Mouse (Mus musculus) liver, embryonic 14.5 days (tissue): ENCODE measurements around the gene Dot1l. TPM values are rescaled to one million over a fixed set of nuclear protein-coding genes. Genes with fewer than 3 reads are reported as not detected.

Source experiments
- ATAC-seq: fragments of 200-750 bp; cut with Nextera tagmentation; 2 replicates; pipeline ENCODE4 v1.8.0; 2017; ENCODE audit warnings: moderate number of reproducible peaks, mild to moderate bottlenecking, moderate library complexity; ENCODE audit not compliant: insufficient read depth
- DNase-seq, 3 experiments: peaks; one replicate each; pipeline ENCODE4 v3.0.0-alpha.2; 2012 to 2013; ENCODE audit warnings: low read depth in 3 of 3, low spot score in 3 of 3
- H3K27ac ChIP-seq: fragments of 300-500 bp; sonication (generic); 2 replicates; pipeline ENCODE4 v1.5.1; 2014; ENCODE audit warnings: moderate library complexity, mild to moderate bottlenecking, control low read depth, inconsistent platforms
- H3K27me3 ChIP-seq: fragments of 300-500 bp; sonication (generic); 2 replicates; pipeline ENCODE4 v1.6.1; 2014; ENCODE audit warnings: mild to moderate bottlenecking, low read length, moderate library complexity; ENCODE audit not compliant: control insufficient read depth, insufficient read depth
- H3K36me3 ChIP-seq: fragments of 300-500 bp; sonication (generic); replicated peaks from 2 replicates; pipeline ENCODE4 v1.6.1; 2014; ENCODE audit warnings: low read depth; ENCODE audit not compliant: control insufficient read depth, insufficient read depth
- H3K4me1 ChIP-seq, 2 experiments: fragments of 200-500 bp in 1 of 2; fragments of 300-500 bp in 1 of 2; sonication (generic) in 1 of 2; replicated peaks; 2 replicates each; pipeline ENCODE4 v1.6.1; 2012 to 2014; ENCODE audit warnings: antibody characterized with exemption in 1 of 2, inconsistent platforms in 1 of 2, low read length in 1 of 2; ENCODE audit not compliant: control insufficient read depth in 2 of 2, insufficient read depth in 2 of 2
- H3K4me2 ChIP-seq: fragments of 300-500 bp; sonication (generic); 2 replicates; pipeline ENCODE4 v1.6.1; 2014; ENCODE audit warnings: low read depth, mild to moderate bottlenecking, control low read depth, moderate library complexity
- H3K4me3 ChIP-seq, 2 experiments: fragments of 200-500 bp in 1 of 2; fragments of 300-500 bp in 1 of 2; sonication (generic) in 1 of 2; 2 replicates each; pipeline ENCODE4 v1.5.1; 2012 to 2014; ENCODE audit warnings: low read depth in 2 of 2, low read length in 2 of 2, mild to moderate bottlenecking in 2 of 2, control low read depth in 1 of 2, inconsistent platforms in 1 of 2, moderate library complexity in 1 of 2; ENCODE audit not compliant: insufficient read depth in 1 of 2
- H3K9ac ChIP-seq: fragments of 300-500 bp; sonication (generic); replicated peaks from 2 replicates; pipeline ENCODE4 v1.6.1; 2014; ENCODE audit warnings: mild to moderate bottlenecking, control low read depth, moderate library complexity
- H3K9me3 ChIP-seq: fragments of 300-500 bp; sonication (generic); 2 replicates; pipeline ENCODE4 v1.6.1; 2016; ENCODE audit warnings: low read length, mixed read lengths; ENCODE audit not compliant: control insufficient read depth
- CTCF ChIP-seq: IDR thresholded peaks from 2 replicates; pipeline ENCODE4 v1.5.1; 2016; ENCODE audit warnings: antibody characterized with exemption, low read depth, control low read depth
- EP300 ChIP-seq: IDR thresholded peaks from 2 replicates; pipeline ENCODE4 v1.6.1; 2016; ENCODE audit warnings: antibody characterized with exemption, low read depth
- WGBS: fragments of 180-500 bp; shearing (Covaris S2); extraction: QIAGEN DNeasy Blood & Tissue Kit; methylation state at CpG from one replicate; pipeline ENCODE4 v1.1.7; 2014; ENCODE audit not compliant: insufficient replicate concordance; 5-methylcytosine and 5-hydroxymethylcytosine counted together
- polyA plus RNA-seq, 2 experiments: library from polyadenylated mRNA; depleted of rRNA in 1 of 2; stranded (reverse) in 1 of 2; unstranded in 1 of 2; fragments of >200 nt; fragmentation: Nextera tagmentation in 1 of 2; extraction: Ambion mirVana in 1 of 2; gene quantifications; 2 replicates each; pipeline versions ENCODE4 v1.2.1 to v1.2.3; 2012 to 2014

Dot1l gene
- polyA plus RNA-seq, 2 experiments, result 7.1 to 11.6 TPM

DNA sequence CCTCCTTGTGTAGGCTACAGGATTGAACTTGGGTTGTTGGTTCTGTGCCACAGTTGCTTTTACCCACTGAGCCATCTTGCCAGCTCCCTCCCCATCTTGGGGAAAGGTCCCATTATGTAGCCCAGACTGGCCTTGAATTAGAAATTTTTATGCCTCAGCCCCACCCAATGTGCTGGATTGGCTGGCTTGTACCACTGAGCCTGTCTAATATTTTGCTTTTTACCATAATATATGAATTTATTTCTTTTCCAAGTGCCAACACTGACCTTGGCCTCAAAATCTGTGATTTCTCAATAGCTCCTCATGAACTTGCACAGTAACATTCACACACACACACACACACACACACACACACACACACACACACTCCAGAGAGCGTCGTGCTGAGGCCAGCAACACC, 10.7 kb downstream of the Dot1l start:
- 85% methylated on average over 2 of the region's 2 CpGs for WGBS
- peaks cover 0 to 10% of the 10 kb centered on the region in 2 experiments; a peak in 2 of 4 replicates for H3K4me1 ChIP-seq
- no peak overlapping the region for H3K27ac ChIP-seq
- ATAC-seq (no peak), DNase-seq (no peak)
- H3K4me3 ChIP-seq, result no peak overlapping the region
- H3K9ac ChIP-seq, result no peak overlapping the region
- TF ChIP-seq CTCF, result no peak
- TF ChIP-seq EP300, result no peak
- H3K4me2 ChIP-seq, result no peak overlapping the region
- H3K9me3 ChIP-seq, result no peaks in the 10 kb centered on the region
- peaks cover 38% of the 10 kb centered on the region for H3K36me3 ChIP-seq
- H3K27me3 ChIP-seq, result no peaks in the 10 kb centered on the region

GRCm38 (mm10) chr10:80766161-80766815, 11.3 kb downstream of the Dot1l start:
- no peak overlapping the region for H3K27ac ChIP-seq

DNA sequence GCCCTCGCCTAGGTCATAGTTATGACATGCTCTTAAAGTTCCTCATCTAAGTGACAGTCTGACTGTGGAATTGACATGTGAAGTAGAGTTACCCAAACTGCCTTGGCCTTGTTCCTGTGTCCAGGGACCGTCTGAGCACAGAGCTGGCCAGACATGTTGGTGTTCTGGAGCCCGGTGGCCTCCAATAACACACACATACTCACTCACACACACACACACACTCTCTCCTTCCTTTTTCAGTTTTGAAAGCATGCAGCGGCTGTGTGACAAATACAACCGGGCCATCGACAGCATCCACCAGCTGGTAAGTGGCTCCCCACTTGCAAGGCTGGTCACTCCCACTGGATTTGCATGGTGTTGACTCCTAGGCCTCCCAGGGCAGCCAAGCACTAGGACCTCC, 13.4 kb downstream of the Dot1l start:
- DNase-seq, result no peak
- 81% methylated on average over 6 of the region's 6 CpGs for WGBS
- H3K4me2 ChIP-seq, result no peak overlapping the region
- no peak for ATAC-seq
- no peak overlapping the region for H3K9ac ChIP-seq
- H3K36me3 ChIP-seq, result peaks cover 64% of the 10 kb centered on the region
- TF ChIP-seq EP300 (no peak), CTCF (no peak)
- no peaks in the 10 kb centered on the region for H3K27me3 ChIP-seq
- no peaks in the 10 kb centered on the region for H3K9me3 ChIP-seq
- no peak overlapping the region for H3K4me3 ChIP-seq
- 0 out of 4 replicates have a peak, but pooled peaks cover 0 to 2% of the 10 kb centered on the region in 2 experiments for H3K4me1 ChIP-seq
- no peak overlapping the region for H3K27ac ChIP-seq

More at GRCm38 (mm10) chr10:80766161-80766815, 11.3 kb downstream of the Dot1l start:
- H3K27me3 ChIP-seq, result no peaks in the 10 kb centered on the region
- H3K4me1 ChIP-seq, result peaks cover 0 to 7% of the 10 kb centered on the region in 2 experiments; a peak in 1 of 4 replicates
- no peak for TF ChIP-seq EP300
- TF ChIP-seq CTCF, result no peak
- WGBS, result 80% methylated on average over 10 of the region's 10 CpGs
- peaks cover 44% of the 10 kb centered on the region for H3K36me3 ChIP-seq
- no peak for DNase-seq
- H3K4me2 ChIP-seq, result no peak overlapping the region
- no peak overlapping the region for H3K4me3 ChIP-seq
- no peak overlapping the region for H3K9ac ChIP-seq
- ATAC-seq, result peak; percentile 6; the same call in 1 of the 2 replicates
- no peaks in the 10 kb centered on the region for H3K9me3 ChIP-seq

DNA sequence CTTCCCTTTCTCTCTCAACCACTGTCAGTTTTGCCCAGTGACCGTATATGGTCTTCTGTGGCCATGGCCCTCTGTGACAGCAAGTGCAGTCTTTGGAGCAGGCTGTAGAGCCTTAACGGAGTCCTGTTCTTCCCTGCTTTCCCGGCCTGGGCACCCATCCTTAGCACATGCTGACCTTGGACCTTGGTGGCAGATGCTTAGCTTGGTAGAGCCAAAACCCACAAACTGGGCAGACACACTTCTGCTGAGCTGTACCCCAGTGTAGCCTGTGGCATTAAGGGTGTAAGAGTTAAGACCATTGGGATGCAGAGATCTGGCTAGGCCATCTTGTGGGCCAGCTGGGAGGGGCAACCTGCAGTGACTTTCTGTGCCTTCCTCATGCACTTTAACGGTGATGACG, 18.8 kb downstream of the Dot1l start:
- peaks cover 3 to 11% of the 10 kb centered on the region in 2 experiments; a peak in 3 of 4 replicates for H3K4me1 ChIP-seq
- H3K27ac ChIP-seq, result no peak overlapping the region
- H3K4me2 ChIP-seq, result no peak overlapping the region
- H3K4me3 ChIP-seq, result no peak overlapping the region
- H3K9me3 ChIP-seq, result no peaks in the 10 kb centered on the region
- TF ChIP-seq CTCF (no peak), EP300 (no peak)
- H3K27me3 ChIP-seq, result no peaks in the 10 kb centered on the region
- peaks cover 70% of the 10 kb centered on the region for H3K36me3 ChIP-seq
- 79% methylated on average over 5 of the region's 5 CpGs for WGBS
- ATAC-seq, result no peak
- DNase-seq, result no peak
- no peak overlapping the region for H3K9ac ChIP-seq

DNA sequence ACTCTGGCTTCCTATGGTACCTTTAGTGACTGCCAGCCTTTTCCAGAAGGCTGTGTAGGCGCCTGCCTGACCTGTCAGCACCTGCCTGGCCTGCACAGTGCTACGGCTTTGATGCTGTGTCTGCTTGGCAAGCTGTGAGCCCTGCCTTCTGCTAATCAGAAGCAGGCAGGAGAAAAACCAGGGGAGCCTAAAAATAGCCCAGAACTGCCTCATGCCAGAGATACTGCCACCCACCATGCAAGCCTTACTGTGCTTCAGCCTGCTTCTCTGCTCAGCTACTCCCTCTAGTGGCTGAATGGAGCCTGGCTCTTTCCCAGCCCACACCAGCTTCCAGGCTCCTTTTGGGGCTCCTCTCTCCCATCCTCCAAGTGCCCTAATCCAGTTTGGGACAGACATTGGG, 19.5 kb downstream of the Dot1l start:
- Histone ChIP-seq H3K27me3 (no peaks in the 10 kb centered on the region), H3K36me3 (peaks cover 74% of the 10 kb centered on the region), H3K4me3 (no peak overlapping the region), H3K27ac (no peak overlapping the region), H3K4me2 (no peak overlapping the region), H3K9ac (no peak overlapping the region), H3K9me3 (no peaks in the 10 kb centered on the region), H3K4me1 (peaks cover 3 to 11% of the 10 kb centered on the region in 2 experiments; a peak in 3 of 4 replicates)
- DNase-seq, result peak; percentile 51 to 59 (median 58)
- 28% methylated on average over 2 of the region's 2 CpGs for whole genome bisulfite sequencing
- peak; percentile 83 for ATAC-seq
- TF ChIP-seq EP300 (peak; percentile 36; the same call in 1 of the 2 replicates), CTCF (peak; percentile 98)
